Mouse (Mus musculus) hematopoietic stem cell, adult 5-6 weeks (primary cell): Measurements from ENCODE around the gene Prss46. TPM values are rescaled to one million over a fixed set of nuclear protein-coding genes. Genes with fewer than 3 reads are reported as not detected.

Experiments used
- ATAC-seq, 2 experiments: fragments of 125-278 bp in 1 of 2; replicated peaks in 1 of 2; 2 replicates each; pipeline ENCODE4 v1.8.0; 2016 to 2017; ENCODE audit warnings: inconsistent platforms in 2 of 2, mild to moderate bottlenecking in 2 of 2, moderate number of reproducible peaks in 2 of 2, low read depth in 1 of 2, moderate TSS enrichment in 1 of 2; ENCODE audit not compliant: low FRiP score in 2 of 2, poor library complexity in 2 of 2, severe bottlenecking in 2 of 2, insufficient read depth in 1 of 2, low TSS enrichment in 1 of 2
- total RNA-seq: library from RNA; stranded (forward); fragments of 172-1452, 232-1000 nt; gene quantifications from 2 replicates; pipeline ENCODE4 v1.2.3, GENCODE M21; 2017

Prss46 gene
- total RNA-seq, 1 experiment from 2014 or later: not detected

DNA sequence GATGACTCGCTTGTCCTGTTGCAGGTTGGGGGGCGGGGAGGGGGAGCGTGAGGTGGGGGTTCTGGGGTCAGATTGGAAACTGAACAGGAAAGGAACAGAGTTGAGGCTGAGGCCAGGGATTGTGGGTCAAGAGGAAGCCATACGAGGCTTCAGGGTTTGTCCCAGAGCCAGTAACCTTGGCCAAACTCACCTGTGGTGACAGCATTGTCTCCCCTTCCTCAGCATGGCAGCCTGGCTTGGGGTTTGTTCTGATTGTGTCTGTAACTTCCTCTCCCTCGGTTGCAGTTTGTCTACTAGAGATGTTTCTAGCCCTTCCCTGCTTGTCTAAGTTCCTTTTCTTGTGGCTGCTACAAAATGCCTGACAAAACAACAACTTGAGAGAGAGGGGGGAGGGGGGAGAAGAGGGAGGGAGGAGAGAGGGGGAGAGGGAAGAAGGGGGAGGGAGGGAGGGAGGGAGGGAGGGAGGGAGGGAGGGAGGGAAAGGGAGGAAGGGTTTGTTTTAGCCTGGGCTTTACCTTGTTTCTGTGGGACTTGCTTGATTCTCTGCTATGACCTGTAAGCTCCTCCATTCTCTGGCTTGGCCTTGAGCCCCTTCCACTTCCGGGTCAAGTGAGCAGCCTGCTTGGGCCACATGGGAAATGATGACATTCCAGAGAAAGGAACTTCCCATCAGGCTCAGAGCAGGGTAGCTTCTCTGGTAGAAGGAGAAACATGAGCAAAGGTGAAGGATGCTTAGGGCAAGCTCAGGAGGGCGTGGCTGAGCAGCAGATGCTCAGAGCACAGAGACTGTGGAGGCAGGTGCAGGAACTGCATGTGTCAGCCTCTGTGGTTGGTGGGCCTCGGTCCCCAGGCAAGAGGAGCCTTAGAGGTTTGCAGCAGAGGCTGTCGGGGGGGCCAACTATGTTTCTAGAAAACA lies 43.3 kb downstream of the Prss46 start:
- no peak for ATAC-seq

DNA sequence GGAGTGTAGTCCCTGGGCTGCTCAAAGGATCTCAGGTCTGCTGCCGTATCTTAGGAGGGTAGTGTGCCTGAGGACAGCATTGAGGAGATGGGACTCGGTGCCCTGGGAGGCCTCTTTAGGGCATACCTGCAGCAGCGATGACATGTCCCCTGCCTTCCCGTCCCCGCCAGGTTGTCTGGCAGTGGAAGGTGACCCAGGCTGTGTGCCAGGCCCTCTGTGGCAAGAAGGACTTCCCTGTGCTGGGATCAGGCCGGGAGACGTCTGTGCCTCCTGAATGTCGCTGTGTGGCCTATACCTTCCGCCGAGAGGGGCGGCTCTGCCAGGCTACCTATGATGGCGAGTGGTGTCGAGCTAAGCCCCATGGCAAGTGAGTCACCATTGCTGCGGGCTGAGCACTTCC lies 44.6 kb downstream of the Prss46 start:
- ATAC-seq: no peak

DNA sequence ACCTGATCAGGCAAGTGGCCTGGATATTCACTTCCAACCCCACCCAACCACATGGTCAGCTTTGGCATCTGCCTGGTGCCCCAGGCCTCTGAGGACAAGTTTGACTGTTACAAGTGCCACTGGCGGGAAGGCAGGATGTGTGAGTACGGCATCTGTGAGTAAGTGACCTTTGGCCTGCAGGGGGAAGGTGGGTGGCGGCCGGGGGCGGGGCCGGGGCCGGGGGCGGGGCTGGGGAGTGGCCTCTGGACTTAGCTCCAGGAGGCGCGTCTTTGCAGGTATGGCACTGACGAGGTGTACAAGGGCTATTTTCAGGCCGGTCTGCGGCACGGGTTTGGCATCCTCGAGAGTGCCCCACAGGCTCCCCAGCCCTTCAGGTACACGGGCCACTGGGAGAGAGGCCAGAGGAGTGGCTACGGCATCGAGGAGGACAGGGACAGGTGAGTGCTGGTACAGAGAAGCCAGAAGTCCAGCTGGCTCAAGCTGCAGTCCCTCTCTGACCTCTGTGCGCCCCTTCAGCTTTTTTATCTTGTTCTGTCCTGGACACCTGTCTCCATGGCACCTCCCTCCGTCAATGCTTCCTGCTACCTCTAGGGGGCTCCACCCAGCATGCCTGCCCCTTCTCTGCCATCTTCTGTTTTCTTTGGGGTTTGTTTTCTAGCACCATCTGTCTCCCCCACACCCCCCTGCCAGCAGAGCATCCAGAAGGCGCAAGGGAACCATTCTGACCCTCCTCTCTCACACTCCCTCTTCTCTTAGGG lies 45.9 kb downstream of the Prss46 start:
- no peak for ATAC-seq

DNA sequence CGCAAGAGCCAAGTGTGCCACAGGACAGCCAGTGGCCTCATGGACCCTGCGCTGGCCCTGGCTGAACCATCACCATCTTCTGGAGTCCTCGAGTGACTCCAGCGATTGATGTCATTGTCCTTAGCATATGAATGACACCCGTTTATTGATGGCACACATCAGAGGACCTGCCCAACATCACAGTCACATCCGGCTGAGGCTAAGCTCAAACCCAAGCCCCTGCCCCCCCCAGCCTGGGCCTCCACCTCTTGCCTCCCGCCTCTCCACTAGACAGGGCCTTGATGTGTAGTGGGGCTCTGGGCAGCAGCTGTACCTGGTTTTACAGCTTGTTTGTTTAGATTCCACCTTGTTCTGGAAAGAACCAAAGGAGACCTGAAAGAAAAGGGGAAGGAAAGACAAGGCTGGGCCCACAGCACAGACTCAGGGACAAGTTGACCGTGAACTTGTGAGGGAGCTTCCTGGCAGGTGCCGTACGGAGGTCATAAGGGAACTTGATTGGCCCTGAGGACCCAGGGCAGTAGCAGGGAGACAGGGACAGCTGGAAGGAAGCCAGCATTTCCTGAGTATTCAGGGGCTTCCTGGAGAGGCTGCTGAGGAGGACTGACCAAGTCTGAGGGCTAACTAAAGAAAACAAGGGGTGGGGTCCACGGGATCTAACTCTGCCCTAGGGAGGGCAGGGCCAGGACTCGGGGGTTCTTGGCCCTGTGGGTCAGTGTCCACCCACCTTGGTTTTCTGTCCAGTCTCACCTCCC lies 46.9 kb downstream of the Prss46 start:
- peak; percentile 58 to 64 for ATAC-seq

DNA sequence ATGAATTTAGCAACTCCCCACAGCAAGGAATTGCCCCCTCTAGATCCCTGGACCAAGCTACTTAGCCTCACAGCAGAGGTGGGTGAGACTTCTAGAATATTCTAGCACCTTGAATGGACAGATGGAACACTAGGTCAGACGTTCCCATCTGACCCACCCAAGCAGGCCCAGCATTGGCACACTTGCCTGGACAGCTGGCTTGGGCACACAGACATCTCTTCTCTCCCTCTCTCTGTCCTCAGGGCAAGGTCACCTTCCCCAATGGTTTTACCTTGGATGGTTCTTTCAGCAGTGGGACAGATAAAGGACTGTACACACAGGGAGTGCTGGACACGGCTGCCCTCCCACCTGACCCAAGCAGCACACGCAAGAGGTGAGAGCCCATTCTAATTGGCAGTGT lies 48.2 kb downstream of the Prss46 start:
- no peak for ATAC-seq

DNA sequence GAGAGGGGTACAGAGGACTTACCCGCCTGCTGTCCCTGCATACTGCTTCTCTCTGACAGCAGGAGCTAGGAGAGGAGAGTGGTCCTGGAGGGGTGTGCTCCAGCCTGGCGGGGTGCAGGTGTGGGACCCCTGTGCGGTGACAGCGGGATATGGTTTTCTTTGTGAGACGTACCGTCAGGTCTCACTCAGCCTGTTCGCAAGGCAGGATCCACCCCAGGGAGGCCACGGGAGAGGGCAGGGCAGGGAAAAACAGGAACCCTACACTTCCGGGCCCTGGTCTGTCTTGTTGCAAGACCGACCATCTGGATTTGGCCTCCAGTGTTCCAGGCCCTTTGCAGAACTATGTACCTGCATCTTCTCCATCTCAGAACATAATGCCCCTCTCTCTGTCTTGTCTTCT lies 49.1 kb downstream of the Prss46 start:
- no peak for ATAC-seq

DNA sequence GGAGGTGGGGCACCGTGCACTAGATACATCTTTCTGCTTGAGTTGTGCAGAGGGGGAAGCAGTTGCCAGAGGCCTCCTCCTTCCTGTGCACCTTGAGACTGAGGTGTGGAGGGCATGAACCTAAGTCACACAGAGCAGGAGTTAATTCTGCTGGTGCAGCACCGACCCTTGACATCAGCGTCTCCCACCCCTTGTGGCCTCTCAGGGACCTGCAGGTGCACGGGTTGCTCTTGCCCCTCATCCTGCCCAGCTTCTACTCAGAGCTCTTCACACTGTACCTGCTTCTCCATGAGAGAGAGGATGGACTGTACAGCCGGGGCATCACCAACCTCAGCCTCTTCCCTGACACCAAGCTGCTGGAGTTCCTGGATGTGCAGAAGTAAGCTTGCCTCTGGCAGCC lies 51.2 kb downstream of the Prss46 start:
- no peak for ATAC-seq

DNA sequence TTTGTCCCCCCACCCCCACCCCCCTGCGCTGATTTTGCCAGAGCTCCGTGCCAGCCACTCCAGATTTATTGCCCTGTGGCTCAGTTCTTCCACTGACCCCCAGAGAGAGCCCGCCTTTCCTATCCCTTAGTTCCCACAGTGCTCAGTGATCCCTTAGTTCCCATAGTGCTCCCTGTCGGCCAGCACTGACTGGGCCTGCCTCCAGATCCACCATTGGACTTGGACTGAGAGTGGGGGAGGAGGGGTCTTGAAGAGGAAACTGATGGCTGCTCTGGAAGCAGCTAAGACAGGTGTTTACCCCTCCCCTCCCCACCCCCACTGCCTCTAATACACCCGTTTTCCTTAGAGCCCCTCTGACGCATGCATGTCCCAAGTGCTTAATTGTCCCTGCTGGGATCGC lies 51.7 kb downstream of the Prss46 start:
- no peak for ATAC-seq

DNA sequence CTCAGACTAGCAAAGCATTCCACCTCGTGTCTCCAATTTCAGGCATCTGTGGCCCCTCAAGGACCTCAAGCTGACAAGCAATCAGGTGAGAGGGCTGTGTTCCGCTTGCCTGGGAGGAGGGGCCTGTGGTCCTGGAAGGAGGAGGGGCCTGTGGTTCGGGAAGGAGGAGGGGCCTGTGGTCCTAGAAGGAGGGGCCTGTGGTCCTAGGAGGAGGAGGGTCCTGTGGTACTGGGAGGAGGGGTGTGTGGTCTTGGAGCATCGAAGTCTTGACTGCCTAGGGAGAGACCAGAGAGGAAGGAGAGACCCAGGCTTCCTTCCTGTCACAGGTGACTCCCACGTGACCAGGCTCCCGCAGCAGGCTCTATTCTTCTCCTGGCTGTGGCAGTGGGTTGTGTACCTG lies 52.3 kb downstream of the Prss46 start:
- ATAC-seq: peak; percentile 80 to 82

DNA sequence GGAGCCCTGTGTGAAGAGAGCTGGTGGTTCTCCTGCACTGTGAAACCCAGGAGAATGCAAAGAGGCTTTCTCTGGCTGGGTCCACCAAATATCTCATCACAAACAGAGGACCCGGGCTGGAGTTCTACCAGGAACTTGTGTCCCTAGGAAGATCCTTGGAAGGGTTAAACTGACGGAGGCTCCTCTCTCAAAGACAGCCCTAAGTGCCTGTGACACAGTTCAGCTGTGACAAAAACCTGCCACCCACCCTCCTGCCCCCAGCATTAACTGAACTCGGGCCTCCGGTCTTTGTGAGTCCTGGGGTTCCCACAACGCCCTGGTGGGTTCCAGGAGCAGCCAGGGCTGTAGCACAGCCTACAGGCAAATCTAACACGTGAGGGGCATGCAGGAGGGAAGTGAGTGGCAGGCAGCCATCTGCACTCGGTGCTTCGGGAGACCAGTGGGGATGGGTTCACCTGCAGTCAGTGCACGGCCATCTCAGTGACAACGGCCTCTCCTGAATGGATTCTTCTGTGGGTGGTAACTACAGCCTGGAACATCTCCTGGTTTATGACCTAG lies 55.2 kb downstream of the Prss46 start:
- ATAC-seq: no peak

DNA sequence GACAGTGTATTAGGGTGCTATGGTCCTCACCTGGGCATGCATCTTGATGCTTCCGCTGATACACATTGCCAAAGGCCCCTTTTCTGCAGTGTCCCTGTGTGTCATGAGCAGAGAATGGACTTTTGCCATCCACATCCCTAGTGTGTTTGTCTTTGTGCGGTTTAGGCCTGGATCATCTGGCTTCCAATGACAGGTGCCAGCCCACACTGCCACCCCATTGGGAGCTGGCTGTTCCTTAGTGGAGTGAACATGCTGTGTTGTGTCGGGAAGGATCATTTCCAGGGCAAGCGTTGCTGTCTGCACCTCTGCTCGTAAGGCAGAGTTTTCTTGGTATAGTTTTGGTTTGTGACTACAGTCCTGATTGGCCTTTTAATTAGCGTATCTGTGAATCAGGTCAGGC lies 56.9 kb downstream of the Prss46 start:
- no peak for ATAC-seq

DNA sequence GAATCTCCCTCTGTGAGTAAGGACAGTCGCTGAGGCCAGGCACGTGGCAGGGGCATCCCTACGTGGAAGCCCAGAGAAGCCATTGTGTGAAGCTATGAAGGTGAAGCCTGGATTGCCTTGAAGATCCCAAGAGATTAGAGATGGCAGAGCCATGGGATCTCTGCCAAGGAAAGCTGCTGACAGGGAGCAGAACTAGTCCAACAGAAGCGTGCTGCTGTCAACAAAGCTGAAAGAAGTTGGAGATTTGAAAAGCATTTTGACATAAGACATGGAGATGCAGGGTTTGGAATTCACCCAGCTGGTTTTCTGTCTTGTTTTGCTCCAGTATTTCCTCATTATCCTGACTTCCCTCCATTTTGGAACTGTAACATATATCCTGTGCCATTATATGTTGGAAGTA lies 58.0 kb downstream of the Prss46 start:
- ATAC-seq: no peak

Other genes with a start within 250 kb of the Prss46 start
- 4.1 and 6.2 TPM in 2 replicates for gene Nradd, start 220.1 kb upstream of the Prss46 start, total RNA-seq
- gene Nbeal2, start 190.3 kb upstream of the Prss46 start, total RNA-seq: 38.0 and 61.7 TPM in 2 replicates
- 89.4 and 111 TPM in 2 replicates for gene Ccdc12, start 188.0 kb upstream of the Prss46 start, total RNA-seq
- gene Myl3, start 102.6 kb upstream of the Prss46 start, total RNA-seq: not detected in 2 replicates
- 1.1 TPM in 1 of 2 replicates, not detected in the other for gene Pth1r, start 97.4 kb upstream of the Prss46 start, total RNA-seq
- gene Prss42, start 46.3 kb upstream of the Prss46 start, total RNA-seq: not detected in 2 replicates
- not detected in 2 replicates for gene Prss44, start 30.5 kb upstream of the Prss46 start, total RNA-seq
- not detected in 2 replicates for gene Prss43, start 17.8 kb upstream of the Prss46 start, total RNA-seq
- not detected in 2 replicates for gene Prss45, start 9.9 kb upstream of the Prss46 start, total RNA-seq
- not detected in 2 replicates for gene Prss50, start 13.5 kb downstream of the Prss46 start, total RNA-seq
- gene Als2cl, start 35.4 kb downstream of the Prss46 start, total RNA-seq: 1.5 and 4.9 TPM in 2 replicates
- gene Tmie, start 35.6 kb downstream of the Prss46 start, total RNA-seq: 0.50 TPM in 1 of 2 replicates, not detected in the other
- gene Fam240a, start 72.4 kb downstream of the Prss46 start, total RNA-seq: not detected in 2 replicates
- not detected in 2 replicates for gene Tdgf1, start 101.7 kb downstream of the Prss46 start, total RNA-seq
- 0.50 TPM in 1 of 2 replicates, not detected in the other for gene Lrrc2, start 107.0 kb downstream of the Prss46 start, total RNA-seq
- not detected in 2 replicates for gene Rtp3, start 146.1 kb downstream of the Prss46 start, total RNA-seq
- 273 and 662 TPM in 2 replicates for gene Ltf, start 174.8 kb downstream of the Prss46 start, total RNA-seq
- gene Ccrl2, start 213.0 kb downstream of the Prss46 start, total RNA-seq: 24.9 and 25.1 TPM in 2 replicates